Mouse (Mus musculus): ENCODE data around the gene Ptn. TPM values are rescaled to one million over a fixed set of nuclear protein-coding genes. Genes with fewer than 3 reads are reported as not detected.

Gene Ptn
- polyA plus RNA-seq, 1 experiment from 2014 or later, result 15.6 TPM

GRCm38 (mm10) chr6:36775647-36776360, 34.2 kb downstream of the Ptn start:
- Histone ChIP-seq H3K27ac (ENCODE audit: low read length) (no peak overlapping the region), H3K9me3 (ENCODE audit: low read length) (no peaks in the 10 kb centered on the region), H3K4me3 (ENCODE audit: low read depth, low read length) (no peak overlapping the region), H3K9ac (replicated peaks; ENCODE audit: low read depth) (no peak overlapping the region), H3K4me2 (replicated peaks; ENCODE audit: low read depth, low read length) (no peak overlapping the region), H3K27me3 (replicated peaks; ENCODE audit: insufficient read depth, low read length) (no peaks in the 10 kb centered on the region), H3K4me1 (ENCODE audit: insufficient read depth, low read depth, low read length) (no peaks in the 10 kb centered on the region), H3K36me3 (ENCODE audit: insufficient read depth, low read length) (no peaks in the 10 kb centered on the region)
- TF ChIP-seq EP300 (IDR thresholded peaks at IDR 0.05) (no peak), CTCF (IDR thresholded peaks at IDR 0.05) (no peak)
- DNase-seq (ENCODE audit: low spot score), result no peak
- WGBS, result 73% methylated on average over 10 of the region's 10 CpGs
- ATAC-seq, result no peak

- no peak overlapping the region for H3K27ac ChIP-seq (ENCODE audit: low read length)
- DNase-seq (ENCODE audit: low spot score) (no peak), ATAC-seq (no peak)
- H3K4me1 ChIP-seq (ENCODE audit: insufficient read depth, low read depth, low read length), result no peaks in the 10 kb centered on the region
- TF ChIP-seq EP300 (IDR thresholded peaks at IDR 0.05), result no peak
- H3K36me3 ChIP-seq (ENCODE audit: insufficient read depth, low read length), result no peaks in the 10 kb centered on the region
- no peaks in the 10 kb centered on the region for H3K27me3 ChIP-seq (replicated peaks; ENCODE audit: insufficient read depth, low read length)
- no peak overlapping the region for H3K9ac ChIP-seq (replicated peaks; ENCODE audit: low read depth)
- H3K4me3 ChIP-seq (ENCODE audit: low read depth, low read length), result no peak overlapping the region
- no peak overlapping the region for H3K4me2 ChIP-seq (replicated peaks; ENCODE audit: low read depth, low read length)
- H3K9me3 ChIP-seq (ENCODE audit: low read length), result no peaks in the 10 kb centered on the region
- 65% methylated on average over 2 of the region's 2 CpGs for WGBS
Observed at GRCm38 (mm10) chr6:36772541-36772940, 37.5 kb downstream of the Ptn start.

- WGBS, result 84% methylated on average over 3 of the region's 3 CpGs
- Histone ChIP-seq H3K9ac (replicated peaks; ENCODE audit: low read depth) (no peak overlapping the region), H3K36me3 (ENCODE audit: insufficient read depth, low read length) (no peaks in the 10 kb centered on the region), H3K9me3 (ENCODE audit: low read length) (no peaks in the 10 kb centered on the region), H3K27ac (ENCODE audit: low read length) (no peak overlapping the region), H3K4me1 (ENCODE audit: insufficient read depth, low read depth, low read length) (no peaks in the 10 kb centered on the region), H3K27me3 (replicated peaks; ENCODE audit: insufficient read depth, low read length) (no peaks in the 10 kb centered on the region), H3K4me2 (replicated peaks; ENCODE audit: low read depth, low read length) (no peak overlapping the region), H3K4me3 (ENCODE audit: low read depth, low read length) (no peak overlapping the region)
- DNase-seq (ENCODE audit: low spot score) (no peak), ATAC-seq (no peak)
- no peak for TF ChIP-seq EP300 (IDR thresholded peaks at IDR 0.05)
- no peak for TF ChIP-seq CTCF (IDR thresholded peaks at IDR 0.05)
Observed at GRCm38 (mm10) chr6:36769012-36769411, 41.0 kb downstream of the Ptn start.

GRCm38 (mm10) chr6:36766941-36767340, 43.1 kb downstream of the Ptn start:
- TF ChIP-seq EP300 (IDR thresholded peaks at IDR 0.05), result no peak
- TF ChIP-seq CTCF (IDR thresholded peaks at IDR 0.05), result no peak
- Histone ChIP-seq H3K9ac (replicated peaks; ENCODE audit: low read depth) (no peak overlapping the region), H3K4me1 (ENCODE audit: insufficient read depth, low read depth, low read length) (no peaks in the 10 kb centered on the region), H3K9me3 (ENCODE audit: low read length) (no peaks in the 10 kb centered on the region), H3K36me3 (ENCODE audit: insufficient read depth, low read length) (no peaks in the 10 kb centered on the region), H3K4me2 (replicated peaks; ENCODE audit: low read depth, low read length) (no peak overlapping the region), H3K27ac (ENCODE audit: low read length) (no peak overlapping the region), H3K27me3 (replicated peaks; ENCODE audit: insufficient read depth, low read length) (no peaks in the 10 kb centered on the region), H3K4me3 (ENCODE audit: low read depth, low read length) (no peak overlapping the region)
- ATAC-seq (no peak), DNase-seq (ENCODE audit: low spot score) (no peak)
- WGBS, result 85% methylated on average over 3 of the region's 3 CpGs

- H3K9me3 ChIP-seq (ENCODE audit: low read length), result no peaks in the 10 kb centered on the region
- WGBS, result 69% methylated on average over 10 of the region's 10 CpGs
- ATAC-seq, result no peak
- no peak overlapping the region for H3K27ac ChIP-seq (ENCODE audit: low read length)
- DNase-seq (ENCODE audit: low spot score), result no peak
- no peak overlapping the region for H3K4me3 ChIP-seq (ENCODE audit: low read depth, low read length)
- TF ChIP-seq EP300 (IDR thresholded peaks at IDR 0.05) (no peak), CTCF (IDR thresholded peaks at IDR 0.05) (no peak)
- H3K4me2 ChIP-seq (replicated peaks; ENCODE audit: low read depth, low read length), result no peak overlapping the region
- H3K36me3 ChIP-seq (ENCODE audit: insufficient read depth, low read length), result no peaks in the 10 kb centered on the region
- H3K27me3 ChIP-seq (replicated peaks; ENCODE audit: insufficient read depth, low read length), result no peaks in the 10 kb centered on the region
- no peaks in the 10 kb centered on the region for H3K4me1 ChIP-seq (ENCODE audit: insufficient read depth, low read depth, low read length)
- no peak overlapping the region for H3K9ac ChIP-seq (replicated peaks; ENCODE audit: low read depth)
Observed at GRCm38 (mm10) chr6:36755001-36755885, 54.8 kb downstream of the Ptn start.

GRCm38 (mm10) chr6:36752887-36753286, 57.1 kb downstream of the Ptn start:
- Histone ChIP-seq H3K4me2 (replicated peaks; ENCODE audit: low read depth, low read length) (no peak overlapping the region), H3K27me3 (replicated peaks; ENCODE audit: insufficient read depth, low read length) (no peaks in the 10 kb centered on the region), H3K27ac (ENCODE audit: low read length) (no peak overlapping the region), H3K4me1 (ENCODE audit: insufficient read depth, low read depth, low read length) (no peaks in the 10 kb centered on the region), H3K9me3 (ENCODE audit: low read length) (no peaks in the 10 kb centered on the region), H3K9ac (replicated peaks; ENCODE audit: low read depth) (no peak overlapping the region), H3K4me3 (ENCODE audit: low read depth, low read length) (no peak overlapping the region), H3K36me3 (ENCODE audit: insufficient read depth, low read length) (no peaks in the 10 kb centered on the region)
- ATAC-seq (no peak), DNase-seq (ENCODE audit: low spot score) (no peak)
- WGBS, result 73% methylated on average over 6 of the region's 6 CpGs
- TF ChIP-seq EP300 (IDR thresholded peaks at IDR 0.05), result no peak
- no peak for TF ChIP-seq CTCF (IDR thresholded peaks at IDR 0.05)

Data from lung, postnatal 0 days (tissue).